Mouse (Mus musculus) limb, embryonic 12.5 days (tissue): ENCODE results near the gene Zbtb22. TPM values are rescaled to one million over a fixed set of nuclear protein-coding genes. Genes with fewer than 3 reads are reported as not detected.
"Not testable (repeated sequence)": the region's sequence is repeated elsewhere in the genome, so short reads cannot be mapped to it uniquely, and the experiment has no call there.

ENCODE experiments used
- ATAC-seq: fragments of 200-750 bp; cut with Nextera tagmentation; 2 replicates; pipeline ENCODE4 v1.8.0; 2017; ENCODE audit warnings: low read depth, moderate TSS enrichment; ENCODE audit not compliant: insufficient number of reproducible peaks, insufficient read depth, low FRiP score, low TSS enrichment
- H3K27ac ChIP-seq: fragments of 300-500 bp; sonication (generic); 2 replicates; pipeline ENCODE4 v1.5.1; 2016; ENCODE audit warnings: mild to moderate bottlenecking, moderate library complexity
- H3K27me3 ChIP-seq: fragments of 300-500 bp; sonication (generic); 2 replicates; pipeline ENCODE4 v1.6.1; 2016; ENCODE audit warnings: mild to moderate bottlenecking, moderate library complexity
- H3K36me3 ChIP-seq: fragments of 300-500 bp; sonication (generic); 2 replicates; pipeline ENCODE4 v1.6.1; 2016; ENCODE audit warnings: mild to moderate bottlenecking, moderate library complexity
- H3K4me1 ChIP-seq: fragments of 300-500 bp; sonication (generic); replicated peaks from 2 replicates; pipeline ENCODE4 v1.6.1; 2016
- H3K4me2 ChIP-seq: fragments of 300-500 bp; sonication (generic); 2 replicates; pipeline ENCODE4 v1.6.1; 2016; ENCODE audit warnings: mild to moderate bottlenecking, moderate library complexity
- H3K4me3 ChIP-seq: fragments of 300-500 bp; sonication (generic); replicated peaks from 2 replicates; pipeline ENCODE4 v1.5.1; 2016; ENCODE audit warnings: mild to moderate bottlenecking
- H3K9ac ChIP-seq: fragments of 300-500 bp; sonication (generic); replicated peaks from 2 replicates; pipeline ENCODE4 v1.6.1; 2016; ENCODE audit warnings: mild to moderate bottlenecking, moderate library complexity
- H3K9me3 ChIP-seq: fragments of 300-500 bp; sonication (generic); 2 replicates; pipeline ENCODE4 v1.6.1; 2016; ENCODE audit warnings: mild to moderate bottlenecking, moderate library complexity
- WGBS: fragments of 180-500 bp; shearing (Covaris S2); methylation state at CpG from one replicate; pipeline ENCODE4 v1.1.7; 2016; 5-methylcytosine and 5-hydroxymethylcytosine counted together
- polyA plus RNA-seq: library from polyadenylated mRNA; unstranded; fragments of >200 nt; fragmentation: Nextera tagmentation; extraction: Ambion mirVana; gene quantifications from 2 replicates; pipeline ENCODE4 v1.2.1, GENCODE M21; 2016

Gene Zbtb22
- polyA plus RNA-seq, 1 experiment from 2014 or later, result 22.4 TPM

GRCm38 (mm10) chr17:33950131-33950625 lies 34.5 kb downstream of the Zbtb22 start:
- 79% methylated on average over 10 of the region's 10 CpGs for WGBS
- Histone ChIP-seq H3K9me3 (no peaks in the 10 kb centered on the region), H3K4me3 (peak overlapping the region; percentile 49), H3K27ac (peak overlapping the region; percentile 94), H3K9ac (peak overlapping the region; percentile 70; the same call in 1 of the 2 replicates), H3K36me3 (peaks cover 84% of the 10 kb centered on the region), H3K27me3 (no peaks in the 10 kb centered on the region), H3K4me1 (peaks cover 53% of the 10 kb centered on the region), H3K4me2 (peak overlapping the region; percentile 99)
- no peak for ATAC-seq

GRCm38 (mm10) chr17:33951021-33951946 lies 35.6 kb downstream of the Zbtb22 start, which contains the start of gene B3galt4:
TSS of gene B3galt4 (minus strand) at chr17:33951488.
- H3K4me2 ChIP-seq, result peak within 1 kb of the TSS; percentile 99
- H3K9me3 ChIP-seq, result no peaks in the 10 kb centered on the region
- H3K27ac ChIP-seq, result peak within 1 kb of the TSS; percentile 94
- peaks cover 53% of the 10 kb centered on the region for H3K4me1 ChIP-seq
- H3K4me3 ChIP-seq, result peak within 1 kb of the TSS; percentile 49
- H3K9ac ChIP-seq, result peak within 1 kb of the TSS; percentile 70
- H3K27me3 ChIP-seq, result no peaks in the 10 kb centered on the region
- ATAC-seq, result peak; percentile 76
- under 1% methylated on average over 45 of the region's 45 CpGs for WGBS
- peaks cover 73% of the 10 kb centered on the region for H3K36me3 ChIP-seq

GRCm38 (mm10) chr17:33952015-33952414 lies 36.3 kb downstream of the Zbtb22 start:
- peak overlapping the region; percentile 70; the same call in 1 of the 2 replicates for H3K9ac ChIP-seq
- not testable (repeated sequence) for ATAC-seq, H3K9me3 ChIP-seq, H3K27me3 ChIP-seq
- peak overlapping the region; percentile 49 for H3K4me3 ChIP-seq
- WGBS, result 75% methylated on average over 13 of the region's 13 CpGs
- H3K4me1 ChIP-seq, result peaks cover 59% of the 10 kb centered on the region
- peak overlapping the region; percentile 99 for H3K4me2 ChIP-seq
- peak overlapping the region; percentile 94 for H3K27ac ChIP-seq
- peaks cover 67% of the 10 kb centered on the region for H3K36me3 ChIP-seq

DNA sequence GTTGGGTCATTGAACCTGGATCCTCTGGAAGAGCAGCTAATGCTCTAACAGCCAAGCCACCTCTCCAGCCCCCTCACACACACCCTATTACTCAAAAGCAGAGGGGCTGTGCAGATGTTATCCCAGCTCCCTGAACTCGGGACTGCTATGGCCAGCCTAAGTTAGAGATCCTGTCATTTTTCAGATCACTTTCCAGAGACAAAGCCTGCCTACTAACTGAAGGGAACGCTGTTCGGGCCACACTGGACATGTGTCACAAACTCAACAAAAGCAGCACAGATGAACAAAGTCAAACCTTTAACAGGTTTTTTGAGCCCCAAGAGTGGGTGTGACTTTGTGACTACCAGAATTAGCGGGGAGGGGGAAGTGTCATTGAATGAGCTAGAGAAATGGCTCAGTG lies 37.2 kb downstream of the Zbtb22 start:
- H3K4me1 ChIP-seq, result peaks cover 67% of the 10 kb centered on the region
- H3K9me3 ChIP-seq, result no peaks in the 10 kb centered on the region
- no peak for ATAC-seq
- peak overlapping the region; percentile 1; the same call in 1 of the 2 replicates for H3K4me3 ChIP-seq
- no peak overlapping the region; the same call in none of the 2 replicates for H3K9ac ChIP-seq
- no peaks in the 10 kb centered on the region for H3K27me3 ChIP-seq
- H3K36me3 ChIP-seq, result peaks cover 59% of the 10 kb centered on the region
- H3K4me2 ChIP-seq, result peak overlapping the region; percentile 99
- 0 out of 2 replicates have a peak overlapping the region, but pooled peaks have one; percentile 14 for H3K27ac ChIP-seq
- 88% methylated on average over 4 of the region's 4 CpGs for WGBS

DNA sequence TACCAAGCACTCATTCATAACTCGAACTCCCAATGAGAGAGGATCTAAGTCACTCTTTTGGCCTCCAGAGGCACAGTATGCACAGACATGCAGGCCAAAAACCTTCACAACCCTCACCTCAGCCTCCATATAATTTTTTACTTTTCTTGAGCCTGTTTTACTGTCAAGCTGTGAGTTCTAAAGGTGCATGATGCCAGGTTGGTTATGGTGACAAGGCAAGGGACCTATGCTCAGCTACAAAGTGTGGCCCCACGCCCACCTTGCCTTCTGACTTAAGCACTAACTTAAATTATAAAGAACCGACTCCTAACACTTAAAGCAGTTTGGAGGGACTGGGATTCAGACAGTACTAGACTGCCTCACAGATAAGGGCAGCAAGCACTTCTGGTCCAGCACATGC lies 37.6 kb downstream of the Zbtb22 start:
- Histone ChIP-seq H3K9me3 (no peaks in the 10 kb centered on the region), H3K9ac (peak overlapping the region; percentile 45), H3K36me3 (peaks cover 55% of the 10 kb centered on the region), H3K27me3 (no peaks in the 10 kb centered on the region), H3K27ac (no peak overlapping the region; the same call in 1 of the 2 replicates), H3K4me2 (peak overlapping the region; percentile 99), H3K4me3 (peak overlapping the region; percentile 95), H3K4me1 (peaks cover 68% of the 10 kb centered on the region)
- WGBS, result 81% methylated on average over 3 of the region's 3 CpGs
- ATAC-seq, result no peak

GRCm38 (mm10) chr17:33953961-33954565 lies 38.4 kb downstream of the Zbtb22 start:
- peak overlapping the region; percentile 95 for H3K27ac ChIP-seq
- no peaks in the 10 kb centered on the region for H3K27me3 ChIP-seq
- no peaks in the 10 kb centered on the region for H3K9me3 ChIP-seq
- 37% methylated on average over 5 of the region's 5 CpGs for WGBS
- peaks cover 68% of the 10 kb centered on the region for H3K4me1 ChIP-seq
- H3K4me3 ChIP-seq, result peak overlapping the region; percentile 95
- H3K4me2 ChIP-seq, result peak overlapping the region; percentile 99
- H3K36me3 ChIP-seq, result peaks cover 55% of the 10 kb centered on the region
- ATAC-seq, result no peak
- H3K9ac ChIP-seq, result peak overlapping the region; percentile 98

DNA sequence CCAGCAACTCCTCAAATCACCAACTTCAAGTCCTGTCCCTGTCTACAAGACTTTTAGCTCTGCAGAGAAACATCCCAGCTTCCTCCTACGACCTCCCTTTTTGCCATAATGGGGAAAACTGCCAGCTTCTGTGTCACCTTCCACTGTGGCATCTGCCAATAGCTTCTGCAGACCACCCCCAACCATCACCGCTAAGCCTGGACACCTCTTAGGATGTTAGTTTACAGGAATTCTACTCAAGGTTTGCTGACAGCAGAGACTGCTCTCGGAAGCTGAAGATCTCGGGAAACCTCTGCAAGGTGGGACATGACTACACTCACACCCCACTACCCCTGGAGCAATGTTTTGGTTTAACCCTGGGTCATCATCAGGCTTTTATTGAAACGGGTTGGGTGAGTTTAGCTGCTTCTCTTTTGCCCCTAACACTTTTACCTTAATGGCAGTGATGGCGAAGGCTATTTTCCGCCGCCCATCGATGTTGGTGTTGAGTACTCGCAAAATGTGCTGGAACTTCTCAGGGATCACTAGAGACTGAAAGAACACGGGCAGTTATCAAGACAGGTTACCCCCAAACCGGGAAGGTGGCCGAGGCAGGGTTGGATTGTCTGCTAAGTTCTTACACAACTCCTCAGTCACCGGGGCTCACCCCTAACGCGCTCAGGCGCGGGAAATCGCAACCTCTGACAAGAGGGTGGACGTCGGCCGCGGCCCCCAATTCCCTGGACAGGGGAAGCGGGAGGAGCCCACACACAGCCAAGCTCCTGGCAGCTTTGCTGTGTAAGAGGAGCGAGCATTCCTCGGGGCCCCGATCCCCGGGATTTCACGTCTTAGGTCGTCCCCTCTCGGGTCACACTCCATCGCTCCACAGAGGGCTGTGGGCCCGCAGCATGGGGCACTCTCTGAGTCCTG lies 39.2 kb downstream of the Zbtb22 start:
- no peaks in the 10 kb centered on the region for H3K9me3 ChIP-seq
- no peaks in the 10 kb centered on the region for H3K27me3 ChIP-seq
- peak overlapping the region; percentile 99 for H3K4me2 ChIP-seq
- peak overlapping the region; percentile 95 for H3K27ac ChIP-seq
- H3K9ac ChIP-seq, result peak overlapping the region; percentile 98
- WGBS, result 2% methylated on average over 33 of the region's 33 CpGs
- H3K4me3 ChIP-seq, result peak overlapping the region; percentile 95
- peaks cover 65% of the 10 kb centered on the region for H3K4me1 ChIP-seq
- ATAC-seq, result 0 out of 2 replicates have a peak, but pooled peaks have one; percentile 2
- H3K36me3 ChIP-seq, result peaks cover 55% of the 10 kb centered on the region

DNA sequence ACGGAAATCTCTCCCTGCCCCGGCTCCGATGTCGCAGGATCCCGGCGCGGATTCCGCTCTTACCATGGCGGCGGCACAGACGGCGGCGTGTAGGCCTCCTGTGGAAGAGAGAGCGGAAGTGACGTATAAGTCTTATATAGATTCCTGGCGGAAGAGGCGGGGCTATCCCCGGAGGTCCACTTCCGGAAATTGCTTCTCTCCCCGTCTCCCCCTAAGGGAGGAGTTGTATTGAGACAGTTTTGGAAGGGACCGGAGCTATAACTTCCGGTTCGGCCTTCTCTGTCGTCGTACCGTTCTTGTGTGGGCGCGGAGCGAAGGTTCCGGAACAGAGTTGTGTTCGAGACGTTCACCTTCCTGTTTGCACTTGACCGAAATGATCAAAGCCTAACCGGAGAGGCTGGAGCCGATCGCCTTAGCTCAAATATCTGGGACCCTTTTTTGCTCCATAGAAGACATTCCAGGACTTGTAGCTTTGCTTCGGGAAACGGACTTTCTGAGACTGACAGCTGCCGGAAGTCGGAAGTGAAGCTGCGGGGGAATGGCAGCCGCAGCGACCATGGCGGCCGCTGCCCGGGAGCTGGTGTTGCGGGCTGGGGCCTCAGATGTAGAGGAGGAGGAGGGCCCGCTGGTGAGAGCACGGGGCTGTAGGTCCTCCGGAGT lies 40.0 kb downstream of the Zbtb22 start, which contains the start of the genes Vps52 and Rps18:
TSS of gene Vps52 (plus strand) at position 258 of the 660 bp plus-strand sequence.
TSS of gene Rps18 (minus strand) at position 447 of the 660 bp plus-strand sequence.
- peak within 1 kb of the TSS; percentile 95 for H3K27ac ChIP-seq
- no peaks in the 10 kb centered on the region for H3K9me3 ChIP-seq
- peak within 1 kb of the TSS; percentile 99 for H3K4me2 ChIP-seq
- H3K4me1 ChIP-seq, result peaks cover 57% of the 10 kb centered on the region
- peak within 1 kb of the TSS; percentile 98 for H3K9ac ChIP-seq
- no peaks in the 10 kb centered on the region for H3K27me3 ChIP-seq
- H3K36me3 ChIP-seq, result peaks cover 56% of the 10 kb centered on the region
- peak within 1 kb of the TSS; percentile 95 for H3K4me3 ChIP-seq
- under 1% methylated on average over 50 of the region's 50 CpGs for WGBS
- peak; percentile 73 for ATAC-seq

- no peak for ATAC-seq
- H3K4me1 ChIP-seq, result peaks cover 50% of the 10 kb centered on the region
- peak overlapping the region; percentile 95 for H3K4me3 ChIP-seq
- peak overlapping the region; percentile 99 for H3K4me2 ChIP-seq
- H3K36me3 ChIP-seq, result peaks cover 63% of the 10 kb centered on the region
- peak overlapping the region; percentile 54 for H3K9ac ChIP-seq
- no peaks in the 10 kb centered on the region for H3K9me3 ChIP-seq
- H3K27me3 ChIP-seq, result no peaks in the 10 kb centered on the region
- H3K27ac ChIP-seq, result peak overlapping the region; percentile 89; the same call in 1 of the 2 replicates
- WGBS, result 8% methylated on average over 10 of the region's 10 CpGs
Measured at GRCm38 (mm10) chr17:33956336-33956735, 40.6 kb downstream of the Zbtb22 start.

- no peak overlapping the region for H3K4me3 ChIP-seq
- H3K27ac ChIP-seq, result no peak overlapping the region
- no peaks in the 10 kb centered on the region for H3K27me3 ChIP-seq
- H3K4me1 ChIP-seq, result peaks cover 39% of the 10 kb centered on the region
- H3K36me3 ChIP-seq, result peaks cover 63% of the 10 kb centered on the region
- no peak overlapping the region for H3K4me2 ChIP-seq
- no peaks in the 10 kb centered on the region for H3K9me3 ChIP-seq
- no peak overlapping the region for H3K9ac ChIP-seq
- 52% methylated on average over 6 of the region's 6 CpGs for WGBS
- no peak for ATAC-seq
Measured at GRCm38 (mm10) chr17:33957493-33957892, 41.8 kb downstream of the Zbtb22 start.
